Mouse (Mus musculus): ENCODE results near the gene Cmas.

DNA sequence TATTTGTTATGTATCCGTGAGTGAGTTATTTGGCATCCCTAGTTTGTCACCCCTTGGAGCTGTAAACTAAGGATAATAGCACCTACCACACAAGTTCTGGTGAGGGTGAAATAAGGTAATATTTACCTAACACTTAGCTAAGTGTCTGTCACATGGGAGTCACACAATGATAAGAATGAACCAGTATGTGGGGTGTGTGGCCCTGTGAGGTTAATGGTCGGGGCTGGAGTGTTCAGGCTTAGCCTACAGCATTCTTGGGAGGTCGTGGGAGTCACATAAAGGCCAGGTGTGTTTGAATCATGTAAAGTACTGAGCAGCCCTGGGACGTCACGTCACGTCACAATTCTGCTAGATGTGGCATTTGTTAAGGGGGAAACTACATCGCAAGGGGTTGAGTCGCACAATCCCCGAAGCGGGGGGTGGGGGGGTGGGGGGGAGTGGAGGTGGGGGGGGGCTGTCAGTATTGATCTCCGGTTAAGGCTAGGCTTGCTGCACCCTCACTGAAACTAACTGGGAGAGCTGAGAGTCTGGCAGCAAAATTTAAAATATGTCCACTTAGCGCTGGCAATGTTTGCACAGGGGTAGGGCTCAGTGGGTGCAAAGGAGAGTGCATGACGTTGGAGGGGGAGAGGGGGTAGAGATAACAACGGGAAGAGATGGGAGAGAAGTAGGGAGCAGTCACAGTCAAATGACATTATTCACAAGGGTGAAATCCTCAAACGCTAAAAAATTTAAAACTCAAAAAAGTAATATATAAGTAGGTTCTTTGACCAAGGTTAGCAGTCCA is 39.4 kb downstream of the Cmas start:
- no peak for TF ChIP-seq CTCF (IDR thresholded peaks at IDR 0.05; ENCODE audit: low read depth, low read length)
- TF ChIP-seq GATA1 (IDR thresholded peaks at IDR 0.05; ENCODE audit: borderline replicate concordance, low read length) = no peak
- no peak for TF ChIP-seq POLR2AphosphoS5 (IDR thresholded peaks at IDR 0.05; ENCODE audit: insufficient replicate concordance, low read depth, low read length)
- no peak for TF ChIP-seq GATA2 (IDR thresholded peaks at IDR 0.05; ENCODE audit: borderline replicate concordance, low read depth, low read length)

Measured in G1E (cell line).